Mouse (Mus musculus) heart, postnatal 10 days (tissue): Measurements from ENCODE around the gene Harbi1. TPM values are rescaled to one million over a fixed set of nuclear protein-coding genes. Genes with fewer than 3 reads are reported as not detected.

Experiments
- DNase-seq, 2 experiments: peaks; one replicate each; pipeline ENCODE4 v3.0.0; 2021
- intact Hi-C: fragments of 180-260 bp; cut with DNase I; formaldehyde crosslinking; loops from one replicate; pipeline ENCODE4 v1.15.1; 2025
- total RNA-seq, 2 experiments: library from RNA; stranded (reverse); gene quantifications; 2 replicates each; pipeline ENCODE4 v1.2.3; 2021

The Harbi1 gene
- 1 to 10 TPM; 5.2 to 7.8 TPM for total RNA-seq

- intact Hi-C loops = loop anchor here (2.0 kb wide), 1 partner anchor 20 kb away; the partner anchor contains the start of gene Ambra1
- peak; percentile 94 to 95 for DNase-seq
These were observed at the start of gene Harbi1, which contains the start of gene Atg13 for GRCm38 (mm10) chr2:91710272-91711234. Harbi1 (plus strand) TSS chr2:91710852. Atg13 (minus strand) TSS chr2:91710576.

DNA sequence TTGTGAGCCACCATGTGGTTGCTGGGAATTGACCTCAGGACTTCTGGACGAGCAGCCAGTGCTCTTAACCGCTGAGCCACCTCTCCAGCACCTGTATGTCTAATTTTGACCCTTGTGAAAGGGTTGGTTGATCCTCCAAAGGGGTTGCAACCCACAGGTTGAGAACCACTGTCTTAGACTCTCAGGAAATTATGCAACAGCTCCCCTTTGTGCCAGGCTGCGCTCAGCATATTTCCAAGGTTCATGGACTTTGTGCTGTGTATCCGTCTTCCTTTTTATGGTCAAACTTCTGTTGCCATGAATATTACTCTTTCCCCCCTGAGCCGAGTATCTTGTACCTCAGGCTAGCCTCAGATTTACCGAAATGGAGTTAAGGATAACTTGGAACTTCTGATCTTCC, 49.7 kb upstream of the Harbi1 start:
- intact Hi-C loops = no loop called here
- no peak for DNase-seq

DNA sequence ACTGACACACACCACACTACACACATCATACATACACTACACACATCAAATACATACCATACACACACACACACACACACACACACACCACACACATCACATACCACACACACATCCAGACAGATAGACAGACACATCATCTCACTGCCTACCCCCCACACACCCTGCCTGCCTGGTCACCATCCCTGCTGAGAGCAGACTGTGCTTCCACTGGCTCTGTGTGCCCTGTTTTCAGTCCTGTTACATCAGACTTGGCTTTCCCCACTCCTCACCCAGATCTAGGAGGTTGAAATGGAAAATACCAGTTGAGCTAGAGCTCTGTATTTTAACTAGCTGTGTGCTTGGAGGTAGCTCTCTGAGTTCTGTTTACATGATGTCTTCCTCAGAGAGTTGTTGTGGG, 45.9 kb upstream of the Harbi1 start:
- DNase-seq = no peak
- intact Hi-C loops = no loop called here

DNA sequence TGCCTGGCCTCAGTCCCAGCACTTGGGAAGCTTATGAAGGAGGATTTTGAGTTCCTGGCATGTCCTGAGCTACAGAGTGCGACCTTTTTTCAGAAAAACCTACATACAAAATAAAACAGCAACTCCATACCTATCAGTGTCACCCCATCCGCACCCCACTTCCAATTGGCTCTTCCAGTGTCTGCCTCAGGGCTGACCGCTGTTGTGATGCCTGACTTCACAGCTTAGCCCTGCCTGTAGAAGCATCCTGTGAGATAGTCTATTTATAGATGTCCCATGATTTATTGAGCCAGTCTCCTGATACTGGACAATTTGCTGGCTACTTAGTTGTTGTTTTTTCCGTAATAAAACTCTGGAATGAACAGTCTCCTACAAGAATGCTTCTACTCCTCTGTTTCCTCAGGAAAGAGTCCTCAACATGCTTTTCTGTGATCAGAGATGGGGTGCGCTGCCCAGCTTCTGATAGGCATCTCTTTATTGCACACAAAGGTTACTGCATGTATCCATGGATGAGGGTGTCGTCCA, 44.2 kb upstream of the Harbi1 start:
- no peak for DNase-seq
- intact Hi-C loops = no loop called here

DNA sequence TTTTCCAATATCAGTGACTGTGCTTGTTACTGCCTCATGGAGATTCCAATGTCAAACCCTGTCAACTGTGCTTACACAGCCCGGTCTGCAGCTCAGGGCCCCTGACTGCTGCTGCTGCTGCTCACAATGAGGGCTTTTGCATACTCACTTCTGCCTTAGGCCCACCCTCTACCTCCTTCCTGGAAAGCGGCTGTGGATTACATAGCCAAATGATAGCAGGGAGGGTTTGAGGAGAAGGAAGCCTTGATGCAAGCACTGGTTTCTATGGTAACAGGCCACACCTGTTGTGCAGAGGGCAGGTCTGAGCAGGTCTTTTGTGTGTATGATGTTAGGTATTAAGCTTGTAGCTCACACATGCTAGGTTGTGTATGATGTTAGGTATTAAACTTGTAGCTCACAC, 42.9 kb upstream of the Harbi1 start:
- no peak for DNase-seq
- intact Hi-C loops = no loop called here

- intact Hi-C loops = no loop called here
- DNase-seq = no peak
These were observed 41.3 kb upstream of the Harbi1 start for GRCm38 (mm10) chr2:91669326-91669725.

DNA sequence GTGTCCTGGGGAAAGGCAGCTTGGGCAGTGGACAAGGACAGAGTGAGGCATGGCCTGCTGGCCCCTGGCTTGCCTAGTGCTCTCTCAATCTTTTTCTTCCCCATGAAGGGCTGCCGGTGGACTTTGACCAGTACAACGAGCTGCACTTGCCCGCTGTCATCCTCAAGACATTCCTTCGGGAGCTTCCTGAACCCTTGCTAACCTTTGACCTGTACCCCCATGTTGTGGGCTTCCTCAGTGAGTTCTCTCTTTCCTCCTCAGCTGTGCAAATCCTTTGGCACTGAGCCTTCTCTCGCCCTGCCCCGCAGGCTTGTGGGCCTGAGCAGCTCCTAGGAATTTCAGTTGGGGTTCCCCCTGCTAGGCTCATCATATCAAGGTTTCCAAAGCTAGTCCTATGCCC, 40.6 kb upstream of the Harbi1 start:
- DNase-seq = no peak
- intact Hi-C loops = no loop called here

- no peak for DNase-seq
- intact Hi-C loops = no loop called here
These were observed 37.1 kb upstream of the Harbi1 start for GRCm38 (mm10) chr2:91673587-91673986.

DNA sequence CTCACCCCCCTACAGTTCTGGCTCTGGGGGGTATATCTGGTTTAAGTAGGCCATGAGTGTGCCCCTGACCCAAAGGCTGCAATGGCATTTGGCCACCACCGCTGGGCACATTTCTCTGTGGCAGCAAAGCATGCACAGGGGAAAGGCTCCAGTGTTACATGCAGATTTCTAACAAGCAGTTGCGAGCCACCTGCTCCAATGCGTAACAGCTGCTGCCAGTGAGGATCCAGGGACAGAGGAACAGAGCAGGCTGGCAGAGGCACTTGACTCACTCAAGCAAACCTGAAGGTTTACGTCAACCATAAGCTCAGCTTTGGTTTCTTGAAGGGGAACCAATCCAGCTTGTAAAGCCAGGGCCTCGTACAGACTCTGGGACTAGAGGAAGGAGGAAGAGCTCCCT, 35.8 kb upstream of the Harbi1 start:
- no peak for DNase-seq
- intact Hi-C loops = no loop called here

GRCm38 (mm10) chr2:91676420-91676819, 34.2 kb upstream of the Harbi1 start:
- no peak for DNase-seq
- intact Hi-C loops = no loop called here

DNA sequence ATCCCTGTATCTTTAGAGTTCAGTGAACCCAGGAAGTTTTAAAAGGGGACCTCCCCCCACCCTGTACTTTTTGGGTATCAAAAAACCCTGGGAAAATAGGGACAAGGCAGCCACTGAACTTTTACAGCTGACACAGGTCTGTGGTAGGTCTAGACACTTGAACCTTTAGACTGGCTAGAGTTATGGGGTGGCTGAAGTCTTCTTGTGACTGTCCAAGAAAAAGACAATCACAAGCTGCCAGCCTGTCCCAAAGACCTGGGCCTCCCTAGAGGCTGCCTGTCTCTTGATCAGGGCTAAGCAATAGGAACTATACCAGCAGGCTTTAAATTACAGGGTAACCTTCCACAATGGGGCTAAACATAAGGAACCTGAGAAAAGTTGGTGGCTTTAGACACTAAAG, 33.7 kb upstream of the Harbi1 start:
- intact Hi-C loops = no loop called here
- DNase-seq = no peak

GRCm38 (mm10) chr2:91682850-91683249, 27.8 kb upstream of the Harbi1 start:
- peak; percentile 57 to 82 for DNase-seq
- intact Hi-C loops = no loop called here

- no peak for DNase-seq
- intact Hi-C loops = no loop called here
These were observed 26.7 kb upstream of the Harbi1 start for GRCm38 (mm10) chr2:91683919-91684318.

DNA sequence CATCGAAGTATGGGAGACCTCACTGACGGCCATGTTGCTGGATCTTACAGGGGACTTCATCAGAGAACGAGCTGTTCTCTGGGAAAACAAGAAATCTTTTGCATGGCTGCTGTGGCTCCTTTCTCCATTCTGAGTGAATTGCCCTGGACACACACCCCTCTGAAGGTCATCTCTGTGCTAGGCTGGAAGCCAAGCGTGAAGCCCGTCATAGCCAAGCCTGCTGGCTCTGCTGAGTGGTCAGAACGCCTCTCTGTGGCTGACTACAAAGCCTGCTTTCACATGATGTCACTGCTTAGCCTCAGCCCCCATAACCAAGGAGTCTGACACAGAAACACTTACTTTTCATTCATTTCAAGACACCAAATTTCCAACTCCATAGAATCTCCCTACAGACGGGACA, 21.2 kb upstream of the Harbi1 start:
- DNase-seq = peak; percentile 86 to 89
- intact Hi-C loops = no loop called here

GRCm38 (mm10) chr2:91695436-91696224, 15.0 kb upstream of the Harbi1 start:
- peak; percentile 42 to 44 for DNase-seq
- intact Hi-C loops = no loop called here

- peak in 1 of 2 experiments; percentile 16 for DNase-seq
- intact Hi-C loops = no loop called here
These were observed 14.4 kb upstream of the Harbi1 start for GRCm38 (mm10) chr2:91696225-91696590.

DNA sequence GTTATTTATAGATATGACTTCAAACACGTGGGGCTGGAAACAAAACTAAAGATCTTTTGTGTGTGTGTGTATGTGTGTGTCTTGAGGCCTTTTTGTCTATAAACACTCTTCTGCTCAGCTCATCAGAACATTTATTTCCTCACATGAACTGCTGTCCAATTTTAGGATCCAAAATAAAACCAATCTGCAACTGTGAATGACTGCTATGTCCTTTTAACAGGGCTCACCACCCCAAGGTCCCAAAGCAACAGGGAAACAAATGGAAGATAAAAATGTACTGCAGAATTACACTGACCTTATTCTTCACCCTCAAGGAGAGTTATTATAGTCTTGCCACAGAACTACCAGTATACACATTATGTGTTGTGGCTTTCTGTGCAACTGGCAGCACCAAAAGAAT, 11.4 kb upstream of the Harbi1 start:
- intact Hi-C loops = no loop called here
- peak; percentile 16 to 18 for DNase-seq

GRCm38 (mm10) chr2:91701366-91701765, 9.3 kb upstream of the Harbi1 start:
- no peak for DNase-seq
- intact Hi-C loops = no loop called here

DNA sequence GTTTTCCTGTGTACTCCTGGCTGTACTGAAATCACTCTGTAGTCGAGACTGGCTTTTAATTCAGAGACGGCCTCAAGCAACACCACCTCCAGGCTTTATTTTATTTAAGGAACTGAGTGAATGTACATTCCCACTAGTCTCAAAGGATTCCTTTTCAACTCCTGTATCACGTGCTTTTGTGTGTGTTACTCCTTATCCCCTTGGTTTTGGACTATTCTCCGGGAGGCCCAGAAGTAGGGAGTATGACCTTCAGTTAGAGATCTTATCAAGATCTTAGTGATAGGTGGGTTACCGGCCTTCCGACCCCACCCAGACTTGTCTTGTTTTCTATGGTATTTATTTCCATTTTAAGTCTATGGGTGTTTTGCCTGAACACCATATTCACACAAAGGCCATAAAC, 4.9 kb upstream of the Harbi1 start:
- intact Hi-C loops = no loop called here
- no peak for DNase-seq

DNA sequence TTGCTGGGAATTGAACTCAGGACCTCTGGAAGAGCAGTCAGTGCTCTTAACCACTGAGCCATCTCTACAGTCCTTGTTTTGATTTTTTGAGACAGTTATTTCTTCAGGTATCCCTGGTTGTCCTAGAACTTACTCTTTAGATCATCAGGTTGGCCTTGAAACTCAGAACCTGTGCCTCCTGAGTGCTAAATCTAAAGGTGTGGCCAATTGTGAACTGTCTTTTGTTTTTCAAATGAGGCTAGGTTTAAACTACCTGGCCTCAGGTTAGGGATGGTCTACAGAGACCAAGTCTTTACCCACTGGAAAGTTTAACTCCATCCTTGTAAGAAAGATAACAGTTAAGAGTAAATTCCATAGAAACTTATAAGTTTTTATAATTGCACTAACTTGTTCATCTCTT, 4.2 kb upstream of the Harbi1 start:
- intact Hi-C loops = no loop called here

GRCm38 (mm10) chr2:91708361-91708760, 2.3 kb upstream of the Harbi1 start:
- no peak for DNase-seq
- intact Hi-C loops = no loop called here

More for the DNA sequence above, 4.2 kb upstream of the Harbi1 start:
- DNase-seq = no peak
